Mouse (Mus musculus): ENCODE results near the gene Tenm4.

Tenm4 gene

DNA sequence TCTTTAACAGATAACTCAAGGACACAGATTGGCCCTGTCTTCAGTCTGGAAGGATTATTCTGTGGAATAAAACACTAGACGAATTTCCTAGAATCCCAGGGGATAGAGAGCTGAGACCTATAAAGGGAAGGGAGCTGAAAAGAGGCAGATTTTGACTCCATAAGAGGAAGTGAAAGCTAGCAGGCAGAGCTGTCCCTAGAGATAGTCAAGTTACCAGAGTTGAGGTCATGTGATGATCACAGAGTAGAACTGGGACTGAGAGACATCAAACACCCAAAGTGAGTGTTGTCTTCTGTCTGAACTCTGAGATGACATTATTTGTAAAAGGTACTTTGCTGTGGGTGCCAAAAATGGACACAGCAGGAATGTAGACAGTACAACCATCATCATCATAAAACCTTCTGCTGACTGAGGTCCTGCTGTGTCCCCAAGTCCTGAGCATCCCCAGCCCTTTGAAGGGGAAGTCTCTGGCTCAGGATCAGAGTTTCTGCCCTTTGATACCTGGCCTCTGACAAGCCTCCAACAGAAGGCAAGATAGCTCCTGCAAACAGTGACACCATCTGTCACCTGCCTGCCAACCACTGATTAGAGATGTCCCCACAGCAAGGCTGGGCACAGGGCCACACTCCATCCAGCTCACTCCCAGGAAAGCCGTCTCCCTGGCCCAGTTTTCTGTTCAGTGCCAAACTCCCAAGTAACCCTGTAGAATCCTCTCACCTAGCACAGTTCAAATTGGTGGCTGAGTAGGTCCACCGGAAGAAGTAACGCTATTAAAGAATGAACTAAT, 368.4 kb downstream of the Tenm4 start:
- no peak for DNase-seq

- DNase-seq: no peak
Measured at GRCm38 (mm10) chr7:96540458-96541096, 369.5 kb downstream of the Tenm4 start.

GRCm38 (mm10) chr7:96545979-96546378, 374.9 kb downstream of the Tenm4 start:
- DNase-seq: no peak

- no peak for DNase-seq
Measured at GRCm38 (mm10) chr7:96551809-96552208, 380.8 kb downstream of the Tenm4 start.

DNA sequence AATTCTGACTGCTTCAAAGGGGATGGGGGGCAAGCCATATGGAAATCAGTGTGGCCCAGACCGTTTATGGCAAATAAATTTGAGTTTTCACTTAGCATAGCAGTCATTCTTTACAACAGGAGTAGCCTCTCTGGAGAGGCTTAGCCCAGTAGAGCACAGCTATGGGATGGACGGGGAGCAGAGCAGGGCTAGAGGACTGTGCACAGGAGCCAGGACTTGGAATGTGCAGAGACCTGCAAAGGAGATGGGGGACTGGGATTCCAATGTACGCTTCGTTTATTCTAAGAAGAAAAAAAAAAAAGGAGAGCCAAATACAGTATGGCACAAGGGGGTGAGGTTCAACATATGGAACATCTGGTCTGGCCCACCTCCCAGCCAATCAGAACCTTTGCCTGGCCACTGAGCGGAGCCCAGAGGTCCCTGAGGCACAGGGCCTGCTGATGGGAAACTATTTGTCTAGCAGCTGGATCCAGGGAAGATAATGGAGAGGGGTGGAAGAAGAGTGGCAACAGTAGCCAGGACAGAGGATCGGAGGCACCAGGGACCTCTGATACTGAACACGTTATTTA, 381.3 kb downstream of the Tenm4 start:
- DNase-seq: no peak

- peak; percentile 39 for DNase-seq
Measured at GRCm38 (mm10) chr7:96554277-96554690, 383.2 kb downstream of the Tenm4 start.

GRCm38 (mm10) chr7:96555294-96555693, 384.2 kb downstream of the Tenm4 start:
- DNase-seq: no peak

- DNase-seq: no peak
Measured at GRCm38 (mm10) chr7:96556756-96557155, 385.7 kb downstream of the Tenm4 start.

DNA sequence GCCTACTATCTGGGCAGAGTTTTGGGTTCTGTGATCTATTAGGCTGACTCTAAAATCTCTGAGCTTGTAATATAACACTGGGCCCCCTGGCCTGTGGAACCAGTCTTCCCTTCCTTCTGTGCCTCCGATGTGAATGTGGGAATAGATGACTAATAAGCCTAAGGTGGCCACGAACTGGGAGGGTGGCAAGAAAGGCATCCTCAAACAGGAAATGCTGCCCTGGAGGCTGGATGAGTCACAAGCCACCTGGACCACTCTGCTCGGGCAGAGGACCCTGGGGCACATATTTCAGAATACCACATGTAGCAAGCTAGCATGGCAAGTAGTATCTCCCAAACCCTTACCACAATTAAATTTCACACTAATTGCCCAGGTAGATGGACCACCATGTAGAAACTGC, 391.8 kb downstream of the Tenm4 start:
- DNase-seq: no peak

- DNase-seq: no peak
Measured at GRCm38 (mm10) chr7:96563329-96564065, 392.5 kb downstream of the Tenm4 start.

- DNase-seq: peak; percentile 57
Measured at GRCm38 (mm10) chr7:96565806-96566205, 394.8 kb downstream of the Tenm4 start.

DNA sequence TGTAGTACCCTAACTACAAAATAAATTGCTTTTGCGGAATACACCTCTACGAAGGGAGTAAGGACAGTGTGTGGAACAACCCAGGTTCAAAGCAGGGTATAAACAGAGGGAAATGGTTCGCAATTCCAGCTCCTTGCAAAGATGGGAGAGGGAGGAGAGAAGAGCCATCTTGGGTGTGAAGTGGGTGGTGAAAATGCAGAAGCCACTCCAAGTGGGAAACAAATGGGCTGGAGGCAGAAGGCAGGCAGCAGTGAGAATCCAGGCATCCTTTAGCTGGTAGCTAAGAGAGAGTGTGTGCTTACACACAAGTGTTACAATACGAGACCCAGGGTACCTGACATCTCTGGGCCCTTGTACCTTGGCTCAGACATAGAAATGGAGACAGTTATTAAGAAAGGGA, 395.2 kb downstream of the Tenm4 start:
- peak; percentile 71 for DNase-seq

DNA sequence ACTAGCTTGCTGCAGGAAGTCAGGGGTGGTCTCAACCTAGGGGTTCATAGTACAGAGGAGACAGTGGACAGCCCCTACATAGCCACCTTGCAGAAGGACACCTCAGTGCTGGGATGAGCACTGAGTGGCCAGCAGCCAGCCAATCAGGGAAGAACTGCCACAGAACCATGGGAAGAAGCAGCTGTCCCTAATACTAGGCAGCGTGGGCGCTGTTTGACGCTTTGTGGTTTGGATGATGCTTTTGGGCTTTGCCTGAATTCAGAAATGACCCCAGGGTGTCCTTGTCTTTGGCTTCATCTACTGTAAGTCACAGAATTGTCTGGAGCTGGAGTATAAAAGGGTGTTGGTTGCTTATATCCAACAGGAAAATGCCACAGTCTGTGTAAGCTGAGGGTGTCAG, 397.0 kb downstream of the Tenm4 start:
- no peak for DNase-seq

GRCm38 (mm10) chr7:96570965-96571364, 399.9 kb downstream of the Tenm4 start:
- DNase-seq: no peak

- DNase-seq: no peak
Measured at GRCm38 (mm10) chr7:96572995-96573394, 401.9 kb downstream of the Tenm4 start.

DNA sequence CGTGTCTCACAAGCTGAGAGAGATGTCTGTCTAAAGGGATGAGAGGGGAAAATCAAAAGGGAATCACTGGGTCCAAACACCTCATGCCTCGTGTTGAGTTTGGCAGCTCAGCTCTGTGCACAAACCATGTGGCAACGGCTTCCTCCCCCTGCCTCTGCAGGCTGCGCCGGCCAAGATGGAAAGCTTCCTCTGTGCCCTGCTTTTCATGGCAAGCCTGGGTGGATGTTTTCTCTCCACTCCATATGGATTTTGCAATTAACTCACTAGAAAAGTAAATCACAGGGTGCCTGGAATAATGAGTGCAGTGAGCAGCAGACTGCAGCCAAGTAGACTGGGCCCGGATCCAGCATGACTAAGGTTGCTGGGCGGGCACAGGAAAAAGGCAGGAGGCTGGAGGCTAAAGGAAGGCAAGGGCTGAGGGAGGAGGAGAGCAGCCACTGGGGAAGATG, 404.2 kb downstream of the Tenm4 start:
- peak; percentile 93 for DNase-seq

DNA sequence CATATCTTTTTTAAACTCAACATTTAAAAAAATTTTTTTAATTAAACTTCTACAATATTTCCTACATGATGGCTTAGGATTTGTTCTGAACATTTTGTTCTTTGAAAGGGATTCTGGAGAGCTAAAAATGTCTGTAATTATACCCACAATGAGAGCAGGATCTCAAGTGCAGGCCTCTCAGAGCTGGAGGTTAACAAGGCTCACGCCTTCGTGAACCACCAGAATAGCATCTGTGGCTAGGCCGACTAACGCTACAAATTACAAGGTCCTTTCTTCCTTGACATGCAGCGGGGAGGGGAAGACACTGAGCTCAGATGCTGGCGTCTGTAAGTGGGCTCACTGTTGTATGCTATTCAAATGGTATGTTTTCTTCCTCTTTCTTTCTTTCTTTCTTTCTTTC, 411.7 kb downstream of the Tenm4 start:
- DNase-seq: peak; percentile 31

DNA sequence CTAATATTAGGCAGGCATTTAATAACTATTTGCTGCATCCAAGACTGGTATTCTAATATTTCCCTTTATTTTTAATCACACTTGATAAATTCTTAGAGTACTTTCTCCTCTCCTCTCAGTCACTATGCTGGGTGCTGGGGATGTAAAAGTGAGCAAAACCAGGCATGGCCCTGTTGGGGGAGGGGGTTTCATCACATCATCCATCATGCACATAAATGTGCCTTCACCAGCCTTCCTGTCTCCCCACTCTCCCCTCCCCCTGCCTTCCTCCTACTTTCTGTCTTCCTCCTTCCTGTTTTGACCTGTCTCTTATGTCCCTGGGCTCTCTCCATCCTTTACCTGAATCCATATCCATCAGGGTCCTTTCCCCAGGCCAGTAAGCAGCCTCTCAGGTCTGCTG, 416.4 kb downstream of the Tenm4 start:
- DNase-seq: no peak

DNA sequence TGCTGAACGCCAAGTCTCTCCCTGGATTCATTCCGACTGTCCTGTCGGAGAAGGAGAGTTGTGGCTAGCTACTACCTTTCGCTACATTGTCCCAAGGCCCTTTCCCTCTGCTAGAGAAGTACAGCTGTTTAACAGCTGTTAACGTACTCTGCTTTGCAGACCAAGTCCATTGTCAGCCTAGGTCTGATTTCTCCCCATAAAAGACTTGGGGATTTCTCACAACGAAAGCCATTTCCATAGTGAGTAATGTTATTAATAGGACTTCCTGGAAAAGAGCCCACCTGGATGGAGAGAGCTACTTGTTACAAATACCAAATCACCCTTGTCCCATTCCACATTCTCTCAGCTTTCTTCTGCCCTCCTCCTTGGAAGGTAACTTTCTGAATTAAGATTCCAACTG, 417.5 kb downstream of the Tenm4 start:
- no peak for DNase-seq

GRCm38 (mm10) chr7:96595535-96596295, 424.7 kb downstream of the Tenm4 start:
- no peak for DNase-seq

DNA sequence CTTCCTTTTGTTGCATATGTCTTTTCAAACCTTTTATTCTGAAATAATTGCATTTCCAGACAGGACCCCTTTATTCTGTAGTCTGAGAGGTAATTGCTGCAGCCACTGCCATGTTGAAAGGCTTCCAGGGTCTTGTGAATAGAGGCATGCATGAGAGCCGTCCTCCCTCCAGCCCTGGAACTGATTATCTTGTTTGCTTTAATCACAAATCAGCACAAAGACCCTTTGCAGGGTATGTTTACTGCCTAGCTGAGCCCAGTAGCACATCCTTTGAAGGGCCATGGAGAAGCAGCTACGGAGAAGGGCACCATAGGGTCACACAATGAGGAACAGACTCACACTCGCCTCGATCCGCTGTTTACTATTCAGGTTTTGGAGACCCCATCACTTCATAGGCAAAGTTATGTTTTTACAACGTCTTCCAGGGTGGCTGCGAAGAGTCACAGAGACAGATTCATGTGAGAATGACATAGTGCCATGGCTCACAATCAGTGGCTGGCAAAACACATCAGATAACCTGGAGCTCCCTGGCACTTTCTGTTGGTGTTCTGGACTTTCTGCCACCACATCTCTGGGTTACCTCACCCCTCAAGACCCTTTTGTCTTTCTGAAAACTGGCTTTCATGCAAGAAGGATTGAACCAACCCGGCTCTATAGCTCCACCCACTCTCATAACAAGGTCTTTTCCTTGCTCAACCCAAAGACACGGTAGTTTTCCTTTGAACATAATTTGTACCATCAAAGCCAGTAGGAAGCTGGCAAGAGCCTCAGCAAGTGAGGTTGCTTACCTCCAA, 425.6 kb downstream of the Tenm4 start:
- DNase-seq: no peak

GRCm38 (mm10) chr7:96597871-96598270, 426.8 kb downstream of the Tenm4 start:
- no peak for DNase-seq

All from right cerebral cortex, adult 18-20 months (tissue).